Mouse (Mus musculus) 3134 (cell line): ENCODE results near the gene Ogt.
A peak's percentile ranks its signal among the peaks of the same experiment; 100 is the strongest.

ENCODE experiments used
- DNase-seq: peaks from one replicate; pipeline ENCODE4 v3.0.0-alpha.2; 2011; ENCODE audit warnings: low spot score; ENCODE audit not compliant: insufficient read length; ENCODE audit errors: extremely low read depth

The Ogt gene

GRCm38 (mm10) chrX:101639741-101640166 is at the start of gene Ogt:
TSS of gene Ogt (plus strand) at chrX:101640060.
- peak; percentile 71 for DNase-seq

DNA sequence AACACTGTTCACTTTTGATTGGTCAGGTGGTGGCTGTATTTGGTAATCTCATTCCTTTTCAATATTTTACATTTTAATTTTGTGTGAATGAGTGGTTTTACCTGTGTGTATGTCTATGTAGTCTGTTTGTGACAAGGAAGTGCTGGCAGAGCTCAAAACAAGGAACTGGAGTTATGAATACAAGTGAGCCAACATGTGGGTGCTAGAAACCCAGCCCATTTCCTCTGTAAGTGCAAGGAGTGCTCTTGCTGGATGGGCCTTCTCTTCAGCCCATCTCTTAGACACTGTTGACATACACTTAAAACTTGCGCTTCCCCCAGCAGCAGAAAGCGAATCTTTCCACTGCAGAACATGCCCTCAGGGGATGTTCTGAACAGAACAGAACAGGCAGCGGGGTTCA is 23.7 kb upstream of the Ogt start:
- DNase-seq: no peak

GRCm38 (mm10) chrX:101617889-101618288 is 22.0 kb upstream of the Ogt start:
- no peak for DNase-seq

DNA sequence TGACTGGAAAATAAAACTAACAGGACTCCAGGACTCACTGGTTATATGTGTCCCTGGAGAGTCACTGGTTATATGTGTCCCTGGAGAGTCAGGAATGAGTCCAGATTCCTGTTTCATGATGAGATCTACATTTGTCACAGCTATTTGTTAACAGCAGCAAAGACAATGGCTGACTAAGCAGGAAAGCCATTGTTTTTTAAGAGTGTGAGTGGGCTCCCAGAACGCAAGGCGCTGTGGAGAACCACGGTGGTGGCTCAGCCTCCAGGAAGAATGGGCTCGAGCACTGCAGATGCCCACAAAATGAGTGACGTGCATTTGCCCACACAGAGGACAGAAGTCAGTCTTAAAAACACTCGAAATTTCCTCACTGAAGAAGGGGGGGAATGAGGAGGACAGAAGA is 19.5 kb upstream of the Ogt start:
- DNase-seq: peak; percentile 19

GRCm38 (mm10) chrX:101622539-101622938 is 17.3 kb upstream of the Ogt start:
- no peak for DNase-seq

DNA sequence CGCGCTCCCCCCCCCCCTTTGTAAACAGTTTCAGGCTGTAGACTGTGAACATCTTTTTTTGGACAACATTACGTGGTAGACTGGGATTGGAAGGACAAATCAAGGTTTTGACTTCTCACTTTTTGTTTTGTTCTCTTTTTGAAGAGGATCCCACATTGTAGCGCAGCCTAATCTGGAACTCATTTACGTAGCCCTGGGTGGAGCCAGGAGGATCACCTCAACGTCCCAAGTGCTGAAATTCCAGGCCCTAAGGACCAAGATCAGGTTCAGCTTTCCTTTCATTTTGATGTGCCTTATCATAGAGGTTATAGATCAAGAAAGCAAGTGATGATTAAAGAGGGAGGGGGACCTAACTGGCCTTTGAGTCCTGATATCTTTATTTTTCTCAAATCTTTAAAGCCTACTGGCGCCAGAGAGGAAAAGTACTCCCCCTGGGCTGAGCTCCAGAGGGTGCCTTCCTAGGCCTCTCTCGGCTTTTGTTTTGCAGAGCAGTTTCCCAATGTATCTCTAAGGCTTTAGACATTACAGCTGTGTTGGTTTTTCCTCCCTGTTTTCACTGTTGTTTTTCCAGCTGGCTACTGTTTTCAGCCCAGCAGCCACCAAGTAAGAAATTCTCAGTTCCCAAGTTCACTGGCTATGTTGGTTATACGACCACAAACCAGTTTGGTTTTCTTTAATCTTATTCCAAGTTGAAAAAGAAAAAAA is 2.9 kb upstream of the Ogt start:
- DNase-seq: no peak

DNA sequence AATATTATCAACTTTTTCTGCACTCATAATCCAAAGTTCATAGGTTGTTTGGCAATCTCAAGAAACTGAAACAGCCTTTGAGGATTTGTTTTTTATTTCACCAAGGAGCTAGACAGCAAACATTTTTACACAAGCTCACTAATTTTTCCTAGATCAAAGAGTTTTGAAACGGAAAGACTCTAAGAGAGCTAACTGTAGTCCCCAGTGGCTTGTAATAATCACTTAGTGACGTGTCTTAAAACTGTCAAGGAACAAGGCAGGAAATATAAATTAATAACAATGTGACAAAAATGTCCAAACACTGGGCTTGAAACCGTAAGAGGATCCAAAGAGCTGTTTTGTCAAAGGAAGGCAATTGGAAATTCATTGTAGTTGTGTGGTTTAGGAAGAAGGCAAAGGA is 1.0 kb upstream of the Ogt start:
- peak; percentile 7 for DNase-seq

- no peak for DNase-seq
These were observed 554 bp upstream of the Ogt start for GRCm38 (mm10) chrX:101639306-101639705.

DNA sequence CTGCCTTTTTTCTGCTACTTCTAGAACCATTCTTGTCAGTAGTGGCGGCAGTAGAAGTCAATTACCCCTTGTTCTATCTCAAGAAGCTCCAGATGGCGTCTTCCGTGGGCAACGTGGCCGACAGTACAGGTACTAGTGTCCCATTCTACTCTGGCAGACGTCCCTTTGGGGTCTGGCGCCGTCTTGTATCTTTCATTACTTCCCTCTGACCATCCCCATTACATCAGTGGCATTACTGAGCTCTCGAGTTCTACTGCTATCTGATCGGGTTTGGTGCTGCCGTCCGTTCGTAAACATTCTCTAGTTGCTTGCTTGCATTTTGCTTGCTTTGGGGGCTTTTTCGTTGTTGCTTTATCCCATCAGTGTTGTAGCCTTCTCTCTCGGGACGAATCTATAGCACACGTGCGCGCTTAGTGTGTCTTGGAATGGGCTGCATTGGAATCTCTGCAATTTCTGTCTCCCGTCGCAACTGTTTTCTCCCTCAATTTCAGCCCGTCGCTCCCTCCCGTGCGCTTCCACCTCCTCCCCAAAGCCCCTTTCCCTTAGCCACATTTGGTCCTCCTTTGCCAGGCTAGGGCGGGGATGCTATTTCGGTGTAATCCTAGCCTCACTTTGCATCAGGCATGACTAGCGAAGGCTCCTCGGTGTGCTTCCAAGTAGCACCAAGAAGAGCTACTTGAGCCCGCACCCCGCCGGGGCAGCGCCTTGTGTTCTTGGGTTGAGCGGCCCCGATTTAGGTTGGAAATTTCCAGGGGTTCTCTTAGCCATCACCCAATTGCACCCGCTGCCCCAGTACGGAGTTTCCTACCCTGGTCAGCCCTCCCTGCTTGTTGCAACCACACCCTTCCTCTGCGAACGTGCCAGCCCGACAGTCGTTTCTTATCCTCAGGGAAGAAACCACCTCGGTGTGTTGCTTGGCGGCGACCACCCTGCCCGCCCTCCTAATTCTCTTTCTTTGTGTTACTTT is 617 bp downstream of the Ogt start:
- peak; percentile 69 for DNase-seq

GRCm38 (mm10) chrX:101641161-101641530 is 1.3 kb downstream of the Ogt start:
- DNase-seq: no peak

DNA sequence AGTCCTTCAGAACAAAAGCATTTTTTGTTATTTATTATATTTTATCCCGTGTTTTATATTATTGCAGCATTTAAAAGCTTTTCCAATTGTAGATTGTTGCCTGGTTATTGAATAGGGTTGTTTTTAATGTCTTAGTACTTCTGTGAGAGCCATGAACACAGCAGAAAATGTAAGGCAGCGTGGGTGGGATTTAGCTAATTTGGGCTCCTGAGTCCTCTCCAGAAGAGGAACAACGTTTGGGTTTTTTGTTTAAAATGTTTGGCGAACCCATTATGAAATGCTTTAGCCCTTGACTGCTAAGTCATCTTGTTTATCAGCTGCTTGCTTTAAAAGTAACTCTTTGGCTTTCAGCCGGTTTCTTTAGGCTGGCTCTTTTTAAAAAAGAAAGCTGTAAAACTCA is 2.2 kb downstream of the Ogt start:
- DNase-seq: no peak

GRCm38 (mm10) chrX:101645286-101645685 is 5.4 kb downstream of the Ogt start:
- no peak for DNase-seq

GRCm38 (mm10) chrX:101646621-101647020 is 6.8 kb downstream of the Ogt start:
- no peak for DNase-seq

DNA sequence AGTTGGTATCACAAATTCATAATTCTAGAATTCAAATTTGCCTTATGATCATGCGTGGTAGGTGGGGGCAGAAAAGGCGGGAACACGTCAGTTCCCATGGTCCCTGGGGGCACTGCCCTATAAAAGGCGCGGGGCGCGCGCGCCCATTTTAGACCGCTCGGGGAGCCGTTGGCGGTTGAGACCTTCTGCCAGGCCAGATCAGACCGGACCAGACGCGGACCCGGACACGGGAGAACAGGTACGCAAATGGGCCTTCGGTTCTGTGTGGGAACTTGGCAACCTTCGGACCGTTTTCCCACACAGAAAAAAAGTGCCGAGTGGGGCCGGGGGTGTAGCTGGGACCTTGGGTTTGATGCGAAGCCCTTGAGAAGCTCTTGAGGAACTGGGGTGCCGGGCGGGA is 55.8 kb downstream of the Ogt start:
- DNase-seq: no peak

DNA sequence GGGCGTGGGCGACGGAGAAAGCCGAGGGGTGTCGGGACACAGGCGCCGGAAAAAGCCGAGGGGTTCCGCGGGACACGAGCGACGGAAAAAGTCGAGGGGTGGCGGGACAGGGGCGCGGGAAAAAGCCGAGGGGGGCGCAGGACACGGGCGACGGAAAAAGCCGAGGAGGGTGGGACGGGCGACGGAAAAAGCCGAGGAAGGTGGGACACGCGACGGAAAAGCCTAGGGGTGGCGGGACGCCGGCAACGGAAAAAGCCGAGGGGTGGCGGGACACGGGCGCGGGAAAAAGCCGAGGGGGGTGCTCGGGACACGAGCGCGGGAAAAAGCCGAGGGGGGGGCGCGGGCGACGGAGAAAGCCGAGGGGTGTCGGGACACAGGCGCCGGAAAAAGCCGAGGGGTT is 57.7 kb downstream of the Ogt start:
- DNase-seq: no peak

- no peak for DNase-seq
These were observed 58.4 kb downstream of the Ogt start for GRCm38 (mm10) chrX:101698232-101698631.

GRCm38 (mm10) chrX:101705111-101705510 is 65.3 kb downstream of the Ogt start:
- peak; percentile 19 for DNase-seq

- no peak for DNase-seq
These were observed 80.5 kb downstream of the Ogt start for GRCm38 (mm10) chrX:101720401-101720800.

DNA sequence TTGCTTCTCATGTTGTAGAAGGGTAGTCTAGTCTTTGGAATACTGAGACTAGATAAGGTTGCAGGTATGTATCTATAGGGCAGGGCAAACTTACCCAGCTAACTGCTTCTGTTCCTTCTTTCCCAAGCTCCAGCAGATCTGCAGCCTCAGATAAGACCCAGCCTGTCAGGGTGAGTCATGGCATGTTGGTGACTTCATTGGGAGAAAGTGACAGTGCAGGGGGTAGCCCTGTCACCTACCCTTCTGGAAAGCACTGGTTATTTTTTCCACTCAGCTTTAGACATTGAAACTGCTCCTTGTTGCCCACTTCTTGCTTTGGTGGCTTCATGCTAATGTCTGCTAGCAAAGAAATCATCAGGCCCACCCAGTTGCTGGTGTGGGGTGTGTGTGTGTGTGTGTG is 90.2 kb downstream of the Ogt start:
- no peak for DNase-seq

DNA sequence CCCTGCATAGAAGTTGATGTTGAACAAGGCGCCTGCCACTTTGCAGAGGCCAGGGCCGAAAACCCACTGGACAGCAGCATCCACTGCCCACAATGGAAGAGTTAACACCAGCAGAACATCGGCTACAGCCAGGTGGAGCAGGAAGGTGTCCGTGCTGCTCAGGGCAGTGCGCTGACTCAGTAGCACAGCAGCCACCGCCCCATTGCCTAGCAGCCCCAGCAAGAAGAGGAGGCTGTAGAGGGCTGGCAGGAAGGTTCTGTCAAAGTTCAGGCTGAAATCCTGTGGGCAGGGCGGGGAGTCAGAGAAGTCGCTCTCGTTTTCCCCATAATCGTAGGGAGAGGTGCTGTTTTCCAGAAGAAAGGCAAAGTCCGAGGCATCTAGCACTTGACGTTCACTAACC is 92.8 kb downstream of the Ogt start:
- no peak for DNase-seq

DNA sequence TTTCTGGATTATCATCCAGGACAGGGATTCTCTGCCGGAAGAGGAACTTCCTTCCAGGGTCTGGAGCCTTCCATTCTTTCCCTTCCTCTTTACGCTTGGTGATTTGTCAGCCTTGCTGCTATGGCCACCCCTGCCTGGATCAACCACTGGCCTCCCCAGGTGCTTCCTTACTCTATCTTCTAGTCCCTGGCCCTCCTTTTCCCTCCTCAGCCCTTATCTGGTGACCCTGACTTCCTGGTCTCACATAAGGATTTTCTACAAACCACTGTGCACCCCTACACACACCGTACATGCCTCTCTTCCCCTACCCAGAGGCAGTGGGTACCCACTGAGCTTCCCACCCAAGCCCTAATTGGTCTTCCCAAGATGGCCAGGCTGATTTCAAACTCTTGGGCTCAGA is 93.4 kb downstream of the Ogt start:
- DNase-seq: no peak

GRCm38 (mm10) chrX:101733828-101734319 is 94.0 kb downstream of the Ogt start, which contains the start of gene Cxcr3:
TSS of gene Cxcr3 (minus strand) at chrX:101734269.
- peak; percentile 81 for DNase-seq
